Mouse (Mus musculus): ENCODE measurements around the gene Cilp2. TPM values are rescaled to one million over a fixed set of nuclear protein-coding genes. Genes with fewer than 3 reads are reported as not detected.
A peak's percentile ranks its signal among the peaks of the same experiment; 100 is the strongest.

Cilp2 gene
- polyA plus RNA-seq, 1 experiment from 2014 or later = 0.25 TPM

GRCm38 (mm10) chr8:69888244-69888866 is 868 bp upstream of the Cilp2 start:
- H3K9me3 ChIP-seq (ENCODE audit: control insufficient read depth) = no peaks in the 10 kb centered on the region
- H3K4me2 ChIP-seq (replicated peaks; ENCODE audit: low read depth) = peak overlapping the region; percentile 51
- peaks cover 73% of the 10 kb centered on the region for H3K27me3 ChIP-seq (replicated peaks; ENCODE audit: control insufficient read depth, insufficient read depth, low read length)
- H3K4me1 ChIP-seq (replicated peaks; ENCODE audit: control insufficient read depth, insufficient read depth, low read length) = peaks cover 4% of the 10 kb centered on the region; the same call in 1 of the 2 replicates
- H3K36me3 ChIP-seq (ENCODE audit: control insufficient read depth, insufficient read depth) = peaks cover 13% of the 10 kb centered on the region; the same call in 1 of the 2 replicates
- 9% methylated on average over 24 of the region's 24 CpGs for WGBS
- no peak for TF ChIP-seq CTCF (IDR thresholded peaks at IDR 0.05; ENCODE audit: low read depth)
- peak overlapping the region; percentile 32 for H3K4me3 ChIP-seq (ENCODE audit: low read depth, low read length)
- no peak overlapping the region for H3K27ac ChIP-seq (ENCODE audit: low read depth, low read length)
- no peak for ATAC-seq
- H3K9ac ChIP-seq (ENCODE audit: low read depth, low read length) = no peak overlapping the region

DNA sequence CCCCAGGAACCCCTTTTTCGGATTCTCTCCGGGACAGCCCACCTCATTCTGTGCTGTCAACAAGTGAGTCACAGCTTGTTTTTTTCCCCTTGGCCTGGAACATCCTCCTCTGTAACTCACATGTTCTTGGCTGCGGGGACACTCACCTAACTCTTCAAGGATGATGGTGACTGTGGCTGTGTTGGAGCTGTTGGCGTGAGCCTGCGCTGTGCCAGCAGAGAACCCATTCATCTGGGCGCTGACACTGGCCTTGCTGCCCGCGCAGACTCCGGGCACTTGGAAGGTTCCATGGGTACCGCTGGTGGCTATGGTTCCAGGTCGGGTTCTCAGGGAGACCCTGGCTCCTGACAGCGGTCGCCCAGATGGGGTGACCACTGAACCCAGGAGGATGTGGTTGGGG is 3.3 kb downstream of the Cilp2 start:
- TF ChIP-seq CTCF (IDR thresholded peaks at IDR 0.05; ENCODE audit: low read depth) = no peak

GRCm38 (mm10) chr8:69882833-69883600 is 4.5 kb downstream of the Cilp2 start:
- Histone ChIP-seq H3K4me2 (replicated peaks; ENCODE audit: low read depth) (no peak overlapping the region; the same call in 1 of the 2 replicates), H3K9ac (ENCODE audit: low read depth, low read length) (no peak overlapping the region), H3K4me1 (replicated peaks; ENCODE audit: control insufficient read depth, insufficient read depth, low read length) (no peaks in the 10 kb centered on the region), H3K36me3 (ENCODE audit: control insufficient read depth, insufficient read depth) (no peaks in the 10 kb centered on the region), H3K4me3 (ENCODE audit: low read depth, low read length) (peak overlapping the region; percentile 40; the same call in 1 of the 2 replicates), H3K9me3 (ENCODE audit: control insufficient read depth) (no peaks in the 10 kb centered on the region), H3K27ac (ENCODE audit: low read depth, low read length) (no peak overlapping the region), H3K27me3 (replicated peaks; ENCODE audit: control insufficient read depth, insufficient read depth, low read length) (peaks cover 90% of the 10 kb centered on the region)
- ATAC-seq = no peak
- TF ChIP-seq CTCF (IDR thresholded peaks at IDR 0.05; ENCODE audit: low read depth) = no peak
- 22% methylated on average over 52 of the region's 52 CpGs for WGBS

More for the DNA sequence above, 3.3 kb downstream of the Cilp2 start:
- H3K4me1 ChIP-seq (replicated peaks; ENCODE audit: control insufficient read depth, insufficient read depth, low read length) = peaks cover 4% of the 10 kb centered on the region; the same call in 1 of the 2 replicates
- H3K27me3 ChIP-seq (replicated peaks; ENCODE audit: control insufficient read depth, insufficient read depth, low read length) = peaks cover 100% of the 10 kb centered on the region
- H3K36me3 ChIP-seq (ENCODE audit: control insufficient read depth, insufficient read depth) = no peaks in the 10 kb centered on the region
- H3K4me2 ChIP-seq (replicated peaks; ENCODE audit: low read depth) = no peak overlapping the region
- no peak overlapping the region for H3K4me3 ChIP-seq (ENCODE audit: low read depth, low read length)
- no peaks in the 10 kb centered on the region for H3K9me3 ChIP-seq (ENCODE audit: control insufficient read depth)
- H3K27ac ChIP-seq (ENCODE audit: low read depth, low read length) = no peak overlapping the region
- ATAC-seq = no peak
- H3K9ac ChIP-seq (ENCODE audit: low read depth, low read length) = no peak overlapping the region
- 57% methylated on average over 13 of the region's 13 CpGs for WGBS

DNA sequence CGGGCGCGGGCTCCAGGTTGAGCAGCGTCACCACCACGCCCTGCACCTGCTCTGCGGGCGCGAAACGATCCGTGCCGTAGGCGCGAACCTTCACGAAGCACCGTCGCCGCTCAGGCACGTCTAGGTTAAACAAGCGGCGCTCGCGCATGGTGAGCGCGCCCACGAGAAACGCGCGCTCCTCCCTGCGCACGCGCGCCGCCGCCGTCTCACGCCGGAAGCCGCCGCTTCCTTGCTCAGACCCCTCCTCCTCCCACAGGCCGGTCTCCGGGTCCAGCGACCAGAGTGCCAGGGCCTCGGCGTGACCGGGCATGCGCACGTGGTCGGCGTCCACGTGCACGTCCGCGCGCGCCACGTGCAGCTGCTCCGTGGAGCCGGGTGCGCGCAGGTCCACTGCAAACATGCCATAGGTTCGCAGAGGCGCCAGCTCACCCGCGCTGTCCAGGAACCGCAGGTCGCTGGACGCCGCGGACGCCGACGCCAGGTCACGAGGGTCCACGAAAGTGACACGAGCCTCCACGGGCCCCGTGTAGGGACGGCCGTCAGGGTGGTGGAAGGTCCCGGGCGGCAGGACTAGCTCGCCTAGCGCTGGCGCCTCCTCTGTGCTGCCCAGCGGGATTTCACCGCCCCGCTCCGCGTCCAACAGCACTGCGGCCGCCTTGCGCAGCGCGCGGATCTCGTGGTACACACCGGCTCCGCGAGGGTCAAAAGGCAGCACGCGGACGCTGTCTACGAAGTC is 5.3 kb downstream of the Cilp2 start:
- no peak for TF ChIP-seq CTCF (IDR thresholded peaks at IDR 0.05; ENCODE audit: low read depth)
- no peak overlapping the region for H3K9ac ChIP-seq (ENCODE audit: low read depth, low read length)
- no peaks in the 10 kb centered on the region for H3K9me3 ChIP-seq (ENCODE audit: control insufficient read depth)
- ATAC-seq = peak; percentile 37
- peaks cover 82% of the 10 kb centered on the region for H3K27me3 ChIP-seq (replicated peaks; ENCODE audit: control insufficient read depth, insufficient read depth, low read length)
- H3K4me2 ChIP-seq (replicated peaks; ENCODE audit: low read depth) = peak overlapping the region; percentile 58
- no peaks in the 10 kb centered on the region for H3K4me1 ChIP-seq (replicated peaks; ENCODE audit: control insufficient read depth, insufficient read depth, low read length)
- no peaks in the 10 kb centered on the region for H3K36me3 ChIP-seq (ENCODE audit: control insufficient read depth, insufficient read depth)
- peak overlapping the region; percentile 40 for H3K4me3 ChIP-seq (ENCODE audit: low read depth, low read length)
- 10% methylated on average over 89 of the region's 103 CpGs for WGBS
- H3K27ac ChIP-seq (ENCODE audit: low read depth, low read length) = no peak overlapping the region

DNA sequence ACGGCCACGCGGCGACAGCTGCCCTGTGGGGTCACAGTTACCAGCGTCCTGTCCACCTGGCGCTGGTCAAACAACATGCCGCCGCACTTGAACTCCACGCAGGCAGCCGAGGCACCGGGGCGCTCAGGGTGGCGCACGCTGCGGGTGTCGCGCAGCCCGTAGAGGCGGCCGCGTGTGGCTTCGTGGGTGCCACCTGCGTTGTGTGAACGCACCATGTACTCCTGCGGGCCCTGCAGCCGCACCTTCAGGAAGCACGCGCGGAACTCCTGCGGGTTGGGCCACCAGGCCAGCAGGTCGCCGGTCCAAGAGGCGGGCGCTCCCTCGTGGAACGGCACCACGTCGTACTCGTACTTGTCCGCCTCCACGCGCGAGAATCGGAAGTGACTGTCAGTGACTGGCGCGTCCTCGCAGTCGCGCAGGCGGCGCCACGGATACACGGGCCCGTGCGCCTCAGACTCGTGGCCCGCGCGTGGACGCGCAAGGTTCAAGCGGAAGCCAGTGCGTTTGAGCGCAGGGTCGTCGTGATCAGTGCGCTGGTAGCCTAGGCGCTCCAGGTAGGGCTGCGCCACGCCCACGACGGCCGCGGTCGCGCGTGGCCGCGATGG is 6.1 kb downstream of the Cilp2 start:
- 0 out of 2 replicates have a peak, but pooled peaks have one; percentile 4 for ATAC-seq
- H3K27ac ChIP-seq (ENCODE audit: low read depth, low read length) = no peak overlapping the region
- no peaks in the 10 kb centered on the region for H3K9me3 ChIP-seq (ENCODE audit: control insufficient read depth)
- H3K4me3 ChIP-seq (ENCODE audit: low read depth, low read length) = peak overlapping the region; percentile 40
- peak overlapping the region; percentile 58 for H3K4me2 ChIP-seq (replicated peaks; ENCODE audit: low read depth)
- no peak overlapping the region for H3K9ac ChIP-seq (ENCODE audit: low read depth, low read length)
- no peak for TF ChIP-seq CTCF (IDR thresholded peaks at IDR 0.05; ENCODE audit: low read depth)
- H3K4me1 ChIP-seq (replicated peaks; ENCODE audit: control insufficient read depth, insufficient read depth, low read length) = no peaks in the 10 kb centered on the region
- H3K27me3 ChIP-seq (replicated peaks; ENCODE audit: control insufficient read depth, insufficient read depth, low read length) = peaks cover 73% of the 10 kb centered on the region
- 23% methylated on average over 79 of the region's 79 CpGs for WGBS
- no peaks in the 10 kb centered on the region for H3K36me3 ChIP-seq (ENCODE audit: control insufficient read depth, insufficient read depth)
